Comparison of ENCODE assay signal across 8 mouse cellular contexts in the genomic region with DNA sequence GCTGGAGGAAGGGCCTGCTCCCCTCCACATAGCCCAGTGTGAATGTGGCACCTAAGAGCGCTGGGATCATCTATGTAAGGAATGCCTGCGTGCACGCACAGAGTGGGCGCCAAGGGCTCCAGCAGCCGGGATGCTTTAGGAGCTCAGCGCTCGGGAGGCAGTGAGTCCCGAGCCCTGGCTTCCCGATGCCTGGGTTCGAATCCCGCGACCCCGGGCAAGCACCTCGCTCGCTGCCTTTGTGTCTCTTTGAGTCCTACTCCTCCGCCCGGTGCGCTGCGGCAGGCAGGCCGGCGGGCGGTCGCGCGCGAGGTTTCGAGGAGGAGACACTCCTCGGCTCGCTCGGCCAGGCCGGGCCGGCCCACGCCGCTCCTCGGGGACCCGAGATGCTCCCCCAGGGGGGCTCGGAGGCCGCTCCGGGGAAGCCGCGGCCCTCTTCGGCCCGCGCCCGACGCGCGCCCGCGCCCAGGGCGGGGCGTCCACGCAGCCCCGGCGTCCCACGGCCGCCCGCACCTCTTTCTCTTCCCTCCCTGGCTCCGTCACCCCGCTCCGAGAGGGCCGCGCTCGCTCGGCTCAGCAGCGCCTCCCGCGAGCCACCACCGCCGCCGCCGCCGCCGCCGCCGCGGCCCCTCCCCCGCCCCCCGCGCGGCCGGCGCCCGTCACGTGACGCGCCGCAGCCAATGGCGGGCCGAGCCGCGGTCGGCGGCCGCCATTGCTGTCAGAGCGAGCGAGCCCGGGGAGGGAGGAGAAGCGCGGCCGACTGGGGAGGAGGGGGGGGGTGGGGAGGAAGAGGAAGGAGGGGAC. TPM values are rescaled to one million over a fixed set of nuclear protein-coding genes. Genes with fewer than 3 reads are reported as not detected.
DNase-seq lines count a peak whose midpoint lies in the region; ATAC-seq and TF ChIP-seq lines count a peak whose summit lies in the region.

No protein-coding gene starts in this region.

- DNase-seq in ES-E14 (ENCODE audit: low read depth, low spot score), result no peak
- DNase-seq in cerebellum, adult 11-12 months, result peak; percentile 89
- peak; percentile 89 for DNase-seq in heart, postnatal 4 days
- peak; percentile 80 to 88 for DNase-seq in layer of hippocampus, postnatal 10 days (ENCODE audit: low spot score in 2 of 2)
- peak; percentile 95 for DNase-seq in lung, postnatal 0 days (ENCODE audit: low spot score)
- DNase-seq in ovary, postnatal 10 days (ENCODE audit: low spot score), result peak; percentile 67
- DNase-seq in thymus, postnatal 10 days (ENCODE audit: low spot score in 2 of 2), result peak; percentile 75 to 86

- WGBS in forebrain, embryonic 16.5 days, result under 1% methylated on average over 73 of the region's 101 CpGs
- WGBS in lung, postnatal 0 days, result under 1% methylated on average over 46 of the region's 101 CpGs

- peak overlapping the region; percentile 68 for H3K4me2 ChIP-seq in forebrain, embryonic 16.5 days (ENCODE audit: low read length)
- peak overlapping the region; percentile 82 for H3K4me2 ChIP-seq in lung, postnatal 0 days (replicated peaks; ENCODE audit: low read depth, low read length)

- peaks cover 12 to 14% of the 10 kb centered on the region in 2 experiments for H3K4me1 ChIP-seq in ES-E14 (ENCODE audit: control insufficient read depth in 2 of 2, insufficient read depth in 2 of 2, low read length in 2 of 2, poor library complexity in 1 of 2)
- peaks cover 25% of the 10 kb centered on the region for H3K4me1 ChIP-seq in forebrain, embryonic 16.5 days (replicated peaks; ENCODE audit: control insufficient read depth, insufficient read depth, low read length)
- H3K4me1 ChIP-seq in lung, postnatal 0 days (ENCODE audit: insufficient read depth, low read depth, low read length), result 0 out of 2 replicates have a peak, but pooled peaks cover 5% of the 10 kb centered on the region

- in situ Hi-C loops in ES-E14 (cut with MboI; ENCODE audit: low sequenced_read_pairs in 2 of 2, unreplicated experiment in 2 of 2), result no loop called here

- peak overlapping the region; percentile 85 for H3K27ac ChIP-seq in ES-E14 (ENCODE audit: insufficient read depth, low read depth, low read length, poor library complexity, severe bottlenecking)
- peak overlapping the region; percentile 98 for H3K27ac ChIP-seq in forebrain, embryonic 16.5 days (ENCODE audit: low read length)
- H3K27ac ChIP-seq in lung, postnatal 0 days (ENCODE audit: low read length), result peak overlapping the region; percentile 94

- ATAC-seq in forebrain, embryonic 16.5 days, result peak; percentile 90
- ATAC-seq in lung, postnatal 0 days, result peak; percentile 94

- no peaks in the 10 kb centered on the region for H3K9me3 ChIP-seq in ES-E14 (ENCODE audit: control insufficient read depth, insufficient read depth, low read depth, low read length)
- H3K9me3 ChIP-seq in forebrain, embryonic 16.5 days (ENCODE audit: control insufficient read depth, low read length), result no peaks in the 10 kb centered on the region
- H3K9me3 ChIP-seq in lung, postnatal 0 days (ENCODE audit: low read length), result no peaks in the 10 kb centered on the region

- no peak for TF ChIP-seq EP300 in lung, postnatal 0 days (IDR thresholded peaks at IDR 0.05)

- TF ChIP-seq CTCF in lung, postnatal 0 days (IDR thresholded peaks at IDR 0.05), result peak; percentile 54

- no peaks in the 10 kb centered on the region; the same call in 1 of the 2 replicates for H3K36me3 ChIP-seq in ES-E14 (ENCODE audit: control insufficient read depth, insufficient read depth, low read length, poor library complexity, severe bottlenecking)
- H3K36me3 ChIP-seq in forebrain, embryonic 16.5 days (ENCODE audit: control insufficient read depth, insufficient read depth), result no peaks in the 10 kb centered on the region
- no peaks in the 10 kb centered on the region for H3K36me3 ChIP-seq in lung, postnatal 0 days (ENCODE audit: insufficient read depth, low read length)

- peak overlapping the region; percentile 81 to 88 for H3K4me3 ChIP-seq in ES-E14 (ENCODE audit: insufficient read depth in 1 of 2, low read depth in 1 of 2, low read length in 2 of 2, poor library complexity in 1 of 2, severe bottlenecking in 1 of 2)
- H3K4me3 ChIP-seq in forebrain, embryonic 16.5 days (replicated peaks; ENCODE audit: low read length), result peak overlapping the region; percentile 89
- H3K4me3 ChIP-seq in lung, postnatal 0 days (ENCODE audit: low read depth, low read length), result peak overlapping the region; percentile 82

- H3K9ac ChIP-seq in ES-E14 (ENCODE audit: insufficient read depth, low read depth, low read length, poor library complexity, severe bottlenecking), result peak overlapping the region; percentile 96
- peak overlapping the region; percentile 96 for H3K9ac ChIP-seq in forebrain, embryonic 16.5 days (replicated peaks; ENCODE audit: low read depth, low read length)
- H3K9ac ChIP-seq in lung, postnatal 0 days (replicated peaks; ENCODE audit: low read depth), result peak overlapping the region; percentile 79

- H3K27me3 ChIP-seq in forebrain, embryonic 16.5 days (replicated peaks; ENCODE audit: control insufficient read depth, insufficient read depth, low read length), result no peaks in the 10 kb centered on the region
- H3K27me3 ChIP-seq in lung, postnatal 0 days (replicated peaks; ENCODE audit: insufficient read depth, low read length), result no peaks in the 10 kb centered on the region

TF ChIP-seq in ES-E14, 5 proteins besides CTCF, POLR2A, EP300 and RAD21:
- TF ChIP-seq MAFK (IDR thresholded peaks at IDR 0.05; ENCODE audit: insufficient read depth, low read depth, low read length), result no peak
- no peak for TF ChIP-seq ZC3H11A (IDR thresholded peaks at IDR 0.05; ENCODE audit: borderline replicate concordance, low read depth, low read length)
- TF ChIP-seq ZNF384 (IDR thresholded peaks at IDR 0.05; ENCODE audit: low read depth, low read length), result no peak
- no peak for TF ChIP-seq CHD2 (IDR thresholded peaks at IDR 0.05; ENCODE audit: low read depth, low read length)
- TF ChIP-seq HCFC1 (IDR thresholded peaks at IDR 0.05; ENCODE audit: borderline replicate concordance, insufficient read depth, low read length), result no peak

RNA-seq across cellular contexts. Expression of gene Med13l, which starts 0.7 kb away (rescaled TPM):
- total RNA-seq in ES-E14 (2012; rRNA removed), result 52.4 and 61.6 TPM in 2 replicates
- polyA plus RNA-seq in forebrain, embryonic 16.5 days (2015; fragmentation: Nextera tagmentation; extraction: Ambion mirVana), result 24.9 and 25.8 TPM in 2 replicates
- total RNA-seq in heart, postnatal 4 days (2021), result 10 to 100 TPM; 38.5 to 40.9 TPM
- total RNA-seq in layer of hippocampus, postnatal 10 days (2021), result 10 to 100 TPM; 63.1 to 64.4 TPM
- polyA plus RNA-seq in lung, postnatal 0 days (2015; fragmentation: Nextera tagmentation; extraction: Ambion mirVana), result 10.1 and 11.1 TPM in 2 replicates
